Mouse (Mus musculus): Measurements from ENCODE around the gene Plxdc1. TPM values are rescaled to one million over a fixed set of nuclear protein-coding genes. Genes with fewer than 3 reads are reported as not detected.
"Not testable (repeated sequence)": the region's sequence is repeated elsewhere in the genome, so short reads cannot be mapped to it uniquely, and the experiment has no call there.

Gene Plxdc1
- polyA plus RNA-seq, 1 experiment from 2014 or later = 1.8 TPM

DNA sequence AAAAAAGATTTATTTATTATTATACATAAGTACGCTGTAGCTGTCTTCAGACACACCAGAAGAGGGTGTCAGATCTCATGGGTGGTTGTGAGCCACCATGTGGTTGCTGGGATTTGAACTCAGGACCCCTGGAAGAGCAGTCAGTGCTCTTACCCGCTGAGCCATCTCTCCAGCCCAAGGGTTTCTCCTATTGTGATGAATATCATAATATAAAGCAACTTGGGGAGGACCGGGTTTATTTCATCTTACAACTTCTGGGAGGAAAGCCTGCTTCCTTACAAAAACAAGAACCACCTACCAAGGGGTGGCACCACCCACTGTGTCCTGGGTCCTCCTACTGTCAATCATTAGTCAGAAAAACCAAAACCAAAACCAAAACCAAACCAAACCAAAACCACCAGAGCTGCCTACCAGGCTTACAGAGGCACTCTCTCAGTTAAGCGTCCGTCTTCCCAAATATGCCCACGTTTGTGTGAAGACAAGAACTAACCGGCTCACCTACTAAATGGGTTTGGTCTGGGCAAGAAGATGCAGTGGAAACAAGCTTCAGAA is 40.4 kb downstream of the Plxdc1 start:
- not testable (repeated sequence) for ATAC-seq (replicated peaks)

GRCm38 (mm10) chr11:97945031-97945430 is 41.2 kb downstream of the Plxdc1 start:
- no peak overlapping the region for H3K4me3 ChIP-seq
- 83% methylated on average over 10 of the region's 10 CpGs for WGBS
- H3K9me3 ChIP-seq = no peaks in the 10 kb centered on the region
- no peaks in the 10 kb centered on the region for H3K27me3 ChIP-seq (replicated peaks)
- H3K9ac ChIP-seq = no peak overlapping the region
- no peak overlapping the region for H3K27ac ChIP-seq
- no peak for ATAC-seq (replicated peaks)
- H3K4me1 ChIP-seq = peaks cover 8% of the 10 kb centered on the region
- H3K36me3 ChIP-seq (replicated peaks) = no peaks in the 10 kb centered on the region
- H3K4me2 ChIP-seq = no peak overlapping the region

More for the DNA sequence above, 40.4 kb downstream of the Plxdc1 start:
- H3K9me3 ChIP-seq; H3K4me3 ChIP-seq; H3K27ac ChIP-seq; H3K27me3 ChIP-seq (replicated peaks); H3K9ac ChIP-seq; H3K4me2 ChIP-seq; H3K36me3 ChIP-seq (replicated peaks): not testable (repeated sequence)
- H3K4me1 ChIP-seq = peaks cover 13% of the 10 kb centered on the region
- WGBS = 93% methylated on average over 7 of the region's 7 CpGs

- H3K4me3 ChIP-seq = no peak overlapping the region
- H3K27me3 ChIP-seq (replicated peaks) = no peaks in the 10 kb centered on the region
- no peaks in the 10 kb centered on the region for H3K4me1 ChIP-seq
- no peaks in the 10 kb centered on the region for H3K36me3 ChIP-seq (replicated peaks)
- H3K9ac ChIP-seq = no peak overlapping the region
- H3K9me3 ChIP-seq = no peaks in the 10 kb centered on the region
- H3K27ac ChIP-seq = no peak overlapping the region
- no peak for ATAC-seq (replicated peaks)
- no peak overlapping the region for H3K4me2 ChIP-seq
- WGBS = 80% methylated on average over 5 of the region's 5 CpGs
Observed at GRCm38 (mm10) chr11:97943256-97943655, 43.0 kb downstream of the Plxdc1 start.

DNA sequence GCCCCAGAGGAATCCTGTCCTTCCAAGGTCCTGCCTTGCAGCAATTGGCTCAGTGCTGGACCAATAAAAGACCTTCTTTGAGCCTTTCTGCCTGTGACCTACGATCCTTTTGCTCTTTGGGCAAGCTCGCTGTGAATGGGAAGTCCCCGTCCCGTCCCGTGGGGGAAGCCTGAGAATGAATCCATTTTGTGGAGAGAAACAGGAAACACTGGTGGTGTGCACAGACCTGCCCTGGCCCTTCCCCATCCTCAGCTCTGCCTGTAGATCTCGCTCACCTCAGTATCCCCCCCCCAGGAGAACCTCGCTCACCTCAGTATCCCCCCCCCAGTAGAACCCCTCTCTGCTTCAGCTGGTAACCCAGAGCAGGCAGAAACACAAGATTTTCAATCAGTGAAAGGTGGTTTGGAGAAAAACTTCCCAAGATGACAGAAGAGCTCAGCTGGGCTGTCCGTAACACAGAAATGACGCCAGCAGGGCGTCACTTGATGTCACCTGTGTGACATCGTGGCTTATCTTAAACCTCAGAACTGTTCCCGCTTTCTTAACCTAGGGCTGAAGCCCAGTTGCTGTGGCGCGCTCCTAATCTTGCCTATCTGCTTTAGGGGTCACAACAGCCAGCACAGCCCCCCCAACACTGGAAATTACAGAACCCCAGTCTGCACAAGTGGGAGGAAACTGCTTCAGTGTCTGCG is 43.7 kb downstream of the Plxdc1 start:
- no peak overlapping the region for H3K9ac ChIP-seq
- no peak overlapping the region for H3K27ac ChIP-seq
- no peak overlapping the region for H3K4me3 ChIP-seq
- H3K9me3 ChIP-seq = no peaks in the 10 kb centered on the region
- 82% methylated on average over 15 of the region's 15 CpGs for WGBS
- H3K36me3 ChIP-seq (replicated peaks) = no peaks in the 10 kb centered on the region
- H3K4me2 ChIP-seq = no peak overlapping the region
- no peaks in the 10 kb centered on the region for H3K4me1 ChIP-seq
- no peak for ATAC-seq (replicated peaks)
- H3K27me3 ChIP-seq (replicated peaks) = no peaks in the 10 kb centered on the region

GRCm38 (mm10) chr11:97937469-97938105 is 48.7 kb downstream of the Plxdc1 start:
- H3K27me3 ChIP-seq (replicated peaks) = no peaks in the 10 kb centered on the region
- no peak overlapping the region for H3K9ac ChIP-seq
- H3K27ac ChIP-seq = no peak overlapping the region
- no peaks in the 10 kb centered on the region for H3K4me1 ChIP-seq
- no peaks in the 10 kb centered on the region for H3K9me3 ChIP-seq
- WGBS = 62% methylated on average over 2 of the region's 2 CpGs
- H3K4me3 ChIP-seq = no peak overlapping the region
- no peak for ATAC-seq (replicated peaks)
- no peaks in the 10 kb centered on the region for H3K36me3 ChIP-seq (replicated peaks)
- H3K4me2 ChIP-seq = no peak overlapping the region

- Histone ChIP-seq H3K27ac (no peak overlapping the region), H3K4me1 (no peaks in the 10 kb centered on the region), H3K4me2 (no peak overlapping the region), H3K27me3 (replicated peaks) (no peaks in the 10 kb centered on the region), H3K4me3 (no peak overlapping the region), H3K36me3 (replicated peaks) (no peaks in the 10 kb centered on the region), H3K9me3 (no peaks in the 10 kb centered on the region), H3K9ac (no peak overlapping the region)
- no peak for ATAC-seq (replicated peaks)
- WGBS = 31% methylated on average over 3 of the region's 3 CpGs
Observed at GRCm38 (mm10) chr11:97936758-97937157, 49.5 kb downstream of the Plxdc1 start.

GRCm38 (mm10) chr11:97935913-97936575 is 50.2 kb downstream of the Plxdc1 start:
- 66% methylated on average over 4 of the region's 4 CpGs for WGBS
- H3K9ac ChIP-seq = no peak overlapping the region
- no peaks in the 10 kb centered on the region for H3K9me3 ChIP-seq
- no peak overlapping the region for H3K4me3 ChIP-seq
- no peaks in the 10 kb centered on the region for H3K27me3 ChIP-seq (replicated peaks)
- ATAC-seq (replicated peaks) = no peak
- no peak overlapping the region for H3K27ac ChIP-seq
- H3K36me3 ChIP-seq (replicated peaks) = no peaks in the 10 kb centered on the region
- no peak overlapping the region for H3K4me2 ChIP-seq
- H3K4me1 ChIP-seq = no peaks in the 10 kb centered on the region

DNA sequence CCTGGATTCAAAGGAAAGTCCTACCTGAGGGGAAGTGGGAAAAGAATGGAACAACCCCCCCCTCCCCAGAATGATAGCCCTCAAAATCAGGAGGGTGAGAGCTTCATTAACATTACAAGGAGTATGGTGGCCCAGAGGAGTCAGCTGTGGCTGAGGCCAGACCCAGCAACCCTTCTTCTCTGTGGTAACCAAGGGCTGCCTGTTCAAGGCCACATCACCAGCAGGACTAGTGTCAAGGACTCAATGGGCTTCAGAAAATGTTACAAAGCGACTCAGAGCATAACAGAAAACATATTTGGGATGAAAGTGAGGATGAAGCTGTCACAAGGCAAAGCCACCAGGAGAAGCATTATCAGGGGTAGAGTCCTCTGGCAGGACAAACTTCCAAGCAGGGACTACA is 52.7 kb downstream of the Plxdc1 start:
- H3K4me3 ChIP-seq = no peak overlapping the region
- H3K9me3 ChIP-seq = no peaks in the 10 kb centered on the region
- no peak overlapping the region for H3K27ac ChIP-seq
- no peaks in the 10 kb centered on the region for H3K27me3 ChIP-seq (replicated peaks)
- no peaks in the 10 kb centered on the region for H3K36me3 ChIP-seq (replicated peaks)
- WGBS = 80% methylated on average over 1 of the region's 1 CpGs
- no peaks in the 10 kb centered on the region for H3K4me1 ChIP-seq
- no peak overlapping the region for H3K4me2 ChIP-seq
- no peak for ATAC-seq (replicated peaks)
- H3K9ac ChIP-seq = no peak overlapping the region

DNA sequence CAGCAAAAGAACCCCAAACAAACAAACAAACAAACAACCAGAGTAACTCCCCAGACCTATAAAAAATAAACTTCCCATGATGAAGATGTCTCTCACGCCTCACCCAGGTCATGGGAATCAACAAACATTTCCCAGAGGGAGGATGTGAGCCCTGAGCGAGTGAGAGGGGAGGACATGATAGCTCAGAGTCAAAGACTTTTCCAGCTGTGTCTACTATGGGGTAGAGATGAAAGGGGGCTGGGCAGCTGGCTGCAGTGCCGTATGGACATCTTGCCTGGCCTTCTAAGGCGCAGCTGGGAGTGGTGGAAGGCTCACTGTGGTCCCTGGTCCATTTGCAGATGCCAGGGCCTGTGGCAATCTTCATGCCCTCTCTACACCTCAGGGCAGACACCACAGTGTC is 57.3 kb downstream of the Plxdc1 start:
- Histone ChIP-seq H3K27me3 (replicated peaks) (no peaks in the 10 kb centered on the region), H3K4me1 (no peaks in the 10 kb centered on the region), H3K9me3 (no peaks in the 10 kb centered on the region), H3K4me3 (no peak overlapping the region), H3K36me3 (replicated peaks) (no peaks in the 10 kb centered on the region), H3K4me2 (no peak overlapping the region), H3K27ac (no peak overlapping the region), H3K9ac (no peak overlapping the region)
- ATAC-seq (replicated peaks) = no peak
- WGBS = 79% methylated on average over 4 of the region's 4 CpGs

GRCm38 (mm10) chr11:97924217-97924616 is 62.0 kb downstream of the Plxdc1 start:
- Histone ChIP-seq H3K27me3 (replicated peaks) (no peaks in the 10 kb centered on the region), H3K27ac (no peak overlapping the region), H3K4me3 (no peak overlapping the region), H3K9ac (no peak overlapping the region), H3K4me1 (no peaks in the 10 kb centered on the region), H3K9me3 (no peaks in the 10 kb centered on the region), H3K36me3 (replicated peaks) (no peaks in the 10 kb centered on the region), H3K4me2 (no peak overlapping the region)
- WGBS = 93% methylated on average over 10 of the region's 10 CpGs
- ATAC-seq (replicated peaks) = no peak

GRCm38 (mm10) chr11:97923639-97924038 is 62.6 kb downstream of the Plxdc1 start:
- ATAC-seq (replicated peaks) = no peak
- Histone ChIP-seq H3K27ac (no peak overlapping the region), H3K4me2 (no peak overlapping the region), H3K9ac (no peak overlapping the region), H3K4me3 (no peak overlapping the region), H3K27me3 (replicated peaks) (no peaks in the 10 kb centered on the region), H3K4me1 (no peaks in the 10 kb centered on the region), H3K9me3 (no peaks in the 10 kb centered on the region), H3K36me3 (replicated peaks) (no peaks in the 10 kb centered on the region)
- WGBS = 86% methylated on average over 9 of the region's 9 CpGs

DNA sequence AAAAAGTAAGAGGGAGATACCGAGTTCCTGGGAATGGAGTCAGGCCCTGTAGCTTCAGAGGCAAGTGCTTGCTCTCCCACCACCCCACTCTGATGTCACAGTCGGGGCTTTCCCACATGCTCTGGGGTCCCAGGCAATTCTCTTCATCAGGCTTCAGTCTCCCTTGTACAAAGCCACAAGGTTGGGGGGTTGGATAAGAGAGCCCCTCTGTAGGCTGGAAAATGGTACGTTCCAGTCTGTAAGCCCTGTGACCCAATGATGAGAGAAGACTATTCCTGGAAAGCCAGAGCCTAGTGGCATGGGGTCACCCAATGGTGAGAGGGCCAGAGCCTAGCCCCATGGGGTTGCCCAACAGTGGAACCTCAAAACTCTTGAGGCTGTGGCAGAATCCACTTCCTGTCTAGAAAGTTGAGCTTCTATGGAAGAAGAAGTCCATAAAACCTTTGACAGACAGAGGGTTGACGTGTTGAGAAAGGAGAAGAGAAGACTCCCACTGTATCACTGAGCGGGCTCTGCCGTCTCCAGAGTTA is 70.2 kb downstream of the Plxdc1 start:
- Histone ChIP-seq H3K36me3 (replicated peaks) (no peaks in the 10 kb centered on the region), H3K4me3 (no peak overlapping the region), H3K4me2 (no peak overlapping the region), H3K9ac (no peak overlapping the region), H3K27me3 (replicated peaks) (no peaks in the 10 kb centered on the region), H3K4me1 (no peaks in the 10 kb centered on the region), H3K9me3 (no peaks in the 10 kb centered on the region), H3K27ac (no peak overlapping the region)
- WGBS = 95% methylated on average over 6 of the region's 6 CpGs
- ATAC-seq (replicated peaks) = no peak
